Mouse (Mus musculus): Measurements from ENCODE around the gene Snhg11. TPM values are rescaled to one million over a fixed set of nuclear protein-coding genes. Genes with fewer than 3 reads are reported as not detected.

Snhg11 gene
- 100 to 1,000 TPM; 315 to 544 TPM for total RNA-seq (2021)

- peak; percentile 83 to 86 for DNase-seq (ENCODE audit: extremely low spot score in 1 of 2, low spot score in 1 of 2)
These were observed at the start of gene Snhg11 for GRCm38 (mm10) chr2:158375443-158376122. Gene Snhg11 (plus strand): TSS chr2:158375638.

DNA sequence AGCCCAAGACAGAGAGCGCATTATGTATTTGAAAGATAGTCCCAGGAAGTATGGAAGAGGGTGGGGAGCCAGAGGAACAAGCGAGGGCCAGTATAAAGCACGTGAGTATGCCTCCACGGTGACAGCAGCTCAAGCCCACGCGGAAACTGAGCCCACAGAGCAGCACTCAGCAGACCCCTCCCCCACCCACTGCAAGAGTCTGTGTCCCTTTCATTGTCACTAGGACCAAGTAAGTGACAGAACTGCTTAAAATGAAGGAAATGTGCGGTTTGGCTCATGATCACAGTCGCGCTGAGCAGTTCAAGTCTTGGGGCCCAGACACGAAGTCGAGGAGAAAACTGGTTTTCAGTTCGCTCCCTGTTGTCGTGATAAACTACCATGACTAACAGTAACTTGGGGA, 41.1 kb upstream of the Snhg11 start:
- no peak for DNase-seq (ENCODE audit: extremely low spot score in 1 of 2, low spot score in 1 of 2)

DNA sequence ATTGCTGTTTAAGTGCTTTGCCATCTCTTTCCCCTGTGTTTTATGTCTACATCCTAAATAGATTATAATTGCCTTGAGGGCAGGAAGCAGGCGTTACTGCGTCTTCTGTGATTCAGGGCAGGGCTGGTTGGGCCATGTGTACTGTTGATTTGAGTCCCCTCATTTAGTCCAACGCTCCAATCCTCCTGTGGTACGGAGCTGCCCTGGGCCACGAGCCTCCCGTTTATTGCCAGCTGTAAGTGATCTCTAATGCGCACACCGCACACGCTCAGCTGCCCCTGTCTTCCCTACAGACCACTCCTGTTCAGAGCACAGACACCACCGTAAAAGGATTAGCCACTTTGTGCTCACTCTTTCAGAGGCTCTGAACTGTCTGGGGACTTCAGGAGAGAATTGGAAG, 37.7 kb upstream of the Snhg11 start:
- no peak for DNase-seq (ENCODE audit: extremely low spot score in 1 of 2, low spot score in 1 of 2)

DNA sequence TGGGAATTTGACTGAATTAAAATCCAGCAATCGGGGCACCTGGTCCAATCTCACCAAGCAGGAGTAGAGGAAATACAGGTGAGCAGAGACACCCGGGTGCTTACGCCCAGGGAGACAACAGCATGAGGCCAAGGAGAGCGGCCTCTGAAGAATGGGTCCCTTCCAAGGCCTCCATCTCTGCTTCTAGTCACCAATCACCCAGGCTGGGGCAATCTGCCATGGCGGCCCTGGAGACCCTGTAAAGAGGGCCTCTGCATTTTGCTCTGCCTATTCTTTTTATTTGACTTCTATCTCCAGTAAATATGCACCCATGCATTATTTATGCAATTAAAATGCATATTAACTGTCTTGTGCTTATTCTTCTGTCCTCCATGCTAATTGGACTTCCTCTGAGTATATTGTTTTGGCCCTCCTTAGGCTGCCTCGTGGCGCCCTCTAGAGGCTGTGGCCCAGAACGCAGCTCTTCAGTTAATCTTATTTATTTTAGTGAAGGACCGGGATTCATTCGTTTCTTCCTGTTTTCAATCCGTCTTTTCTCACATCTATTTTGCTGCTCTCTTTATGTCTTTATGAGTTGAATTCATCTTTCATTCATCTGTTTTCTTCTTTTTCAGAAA, 35.4 kb upstream of the Snhg11 start:
- peak; percentile 50 to 83 for DNase-seq (ENCODE audit: extremely low spot score in 1 of 2, low spot score in 1 of 2)

GRCm38 (mm10) chr2:158341324-158341723, 34.1 kb upstream of the Snhg11 start:
- DNase-seq (ENCODE audit: extremely low spot score in 1 of 2, low spot score in 1 of 2): no peak

DNA sequence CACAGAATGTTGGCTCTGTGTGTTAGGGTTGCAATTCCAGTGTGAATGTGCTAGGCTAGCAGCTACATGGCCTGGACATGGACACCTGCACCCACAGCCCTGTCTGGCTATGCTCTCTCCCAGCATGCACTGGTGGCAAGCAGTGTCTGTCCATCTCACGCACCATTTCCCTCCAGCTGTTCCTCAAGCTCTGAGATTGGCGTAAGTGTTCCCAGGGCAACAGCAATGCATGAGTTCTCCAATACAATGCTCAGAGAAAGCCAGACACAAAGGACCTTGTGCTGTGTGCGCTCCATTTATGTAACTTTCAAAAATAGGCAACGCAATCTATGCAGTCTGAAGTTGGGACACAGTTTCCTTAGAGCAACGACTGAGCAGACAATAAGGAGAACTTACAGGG, 31.9 kb upstream of the Snhg11 start:
- no peak for DNase-seq (ENCODE audit: extremely low spot score in 1 of 2, low spot score in 1 of 2)

DNA sequence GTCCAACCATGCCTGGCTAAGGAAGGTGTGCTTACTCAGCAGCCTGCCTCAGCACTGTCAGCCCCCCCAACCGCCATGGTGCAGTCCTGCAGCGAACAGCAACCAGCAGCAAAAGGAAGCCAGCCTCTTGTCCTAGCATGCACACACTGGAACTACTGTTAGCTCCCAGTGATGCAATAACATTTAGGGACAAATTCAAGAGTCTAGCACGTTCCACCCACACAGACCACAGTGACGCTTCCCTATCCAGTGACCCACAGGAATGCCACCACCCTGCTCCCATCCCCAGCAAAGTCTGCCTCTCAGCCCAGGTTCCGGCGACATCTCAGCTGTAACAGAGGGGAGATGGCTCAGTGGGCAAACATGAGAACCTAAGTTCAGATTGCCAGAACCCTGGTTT, 29.0 kb upstream of the Snhg11 start:
- no peak for DNase-seq (ENCODE audit: extremely low spot score in 1 of 2, low spot score in 1 of 2)

GRCm38 (mm10) chr2:158347868-158348267, 27.6 kb upstream of the Snhg11 start:
- peak; percentile 68 to 82 for DNase-seq (ENCODE audit: extremely low spot score in 1 of 2, low spot score in 1 of 2)

DNA sequence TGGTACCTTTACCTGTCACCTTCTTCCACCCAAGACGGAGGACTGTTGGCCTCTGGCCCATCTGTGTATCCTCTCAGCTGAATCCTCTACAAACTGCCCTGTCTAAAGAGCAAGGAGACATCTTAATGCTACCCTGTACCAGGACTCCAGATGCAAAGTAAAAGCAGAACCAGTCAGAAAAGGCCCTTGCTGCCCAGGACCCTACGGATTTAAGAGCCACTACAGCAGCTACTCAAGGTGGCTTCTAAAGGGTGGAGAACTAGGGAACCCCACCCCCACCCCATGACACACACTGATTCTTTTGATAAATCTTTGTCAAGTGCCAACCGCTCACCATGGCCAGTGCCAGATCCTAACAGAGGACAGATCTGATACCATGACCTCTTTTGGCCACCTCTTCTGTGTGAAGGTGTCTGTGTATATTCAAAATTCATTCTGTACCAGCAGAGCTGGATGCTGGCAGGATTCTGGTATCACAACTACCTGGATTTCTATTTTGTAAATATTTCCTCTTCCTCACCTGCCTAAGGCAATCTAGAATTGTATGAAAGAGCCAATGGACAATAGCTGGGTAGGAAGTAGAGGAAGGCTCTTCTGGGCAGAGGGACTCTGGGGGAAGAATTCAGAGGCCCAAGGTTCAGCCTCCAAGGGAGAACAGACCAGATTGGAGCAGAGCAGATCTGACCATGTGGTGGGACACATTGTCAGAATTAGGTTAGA, 22.5 kb upstream of the Snhg11 start:
- DNase-seq (ENCODE audit: extremely low spot score in 1 of 2, low spot score in 1 of 2): no peak

GRCm38 (mm10) chr2:158354348-158355114, 20.9 kb upstream of the Snhg11 start:
- no peak for DNase-seq (ENCODE audit: extremely low spot score in 1 of 2, low spot score in 1 of 2)

- no peak for DNase-seq (ENCODE audit: extremely low spot score in 1 of 2, low spot score in 1 of 2)
These were observed 20.2 kb upstream of the Snhg11 start for GRCm38 (mm10) chr2:158355238-158355637.

DNA sequence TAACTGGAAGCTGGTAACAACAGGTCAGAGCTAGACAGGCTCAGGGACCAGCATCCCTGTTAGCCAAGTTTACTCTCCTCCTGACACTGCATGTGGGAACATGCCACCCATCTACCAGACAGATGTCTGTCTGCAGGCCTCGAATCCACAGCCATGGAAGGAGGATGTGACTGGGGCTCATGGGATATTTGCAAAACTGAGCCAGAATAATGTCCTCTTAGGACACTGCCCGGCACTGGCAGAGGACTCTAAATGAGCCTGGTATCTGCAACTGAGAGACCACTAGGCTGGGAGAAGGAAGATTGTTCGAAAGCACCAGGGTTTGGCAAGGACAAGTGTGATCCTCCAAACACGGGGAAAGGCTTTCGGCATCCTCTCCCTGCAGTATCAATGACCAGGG, 19.3 kb upstream of the Snhg11 start:
- DNase-seq (ENCODE audit: extremely low spot score in 1 of 2, low spot score in 1 of 2): no peak

- no peak for DNase-seq (ENCODE audit: extremely low spot score in 1 of 2, low spot score in 1 of 2)
These were observed 15.4 kb upstream of the Snhg11 start for GRCm38 (mm10) chr2:158359757-158360620.

GRCm38 (mm10) chr2:158360873-158361677, 14.4 kb upstream of the Snhg11 start:
- DNase-seq (ENCODE audit: extremely low spot score in 1 of 2, low spot score in 1 of 2): peak; percentile 73 to 84

DNA sequence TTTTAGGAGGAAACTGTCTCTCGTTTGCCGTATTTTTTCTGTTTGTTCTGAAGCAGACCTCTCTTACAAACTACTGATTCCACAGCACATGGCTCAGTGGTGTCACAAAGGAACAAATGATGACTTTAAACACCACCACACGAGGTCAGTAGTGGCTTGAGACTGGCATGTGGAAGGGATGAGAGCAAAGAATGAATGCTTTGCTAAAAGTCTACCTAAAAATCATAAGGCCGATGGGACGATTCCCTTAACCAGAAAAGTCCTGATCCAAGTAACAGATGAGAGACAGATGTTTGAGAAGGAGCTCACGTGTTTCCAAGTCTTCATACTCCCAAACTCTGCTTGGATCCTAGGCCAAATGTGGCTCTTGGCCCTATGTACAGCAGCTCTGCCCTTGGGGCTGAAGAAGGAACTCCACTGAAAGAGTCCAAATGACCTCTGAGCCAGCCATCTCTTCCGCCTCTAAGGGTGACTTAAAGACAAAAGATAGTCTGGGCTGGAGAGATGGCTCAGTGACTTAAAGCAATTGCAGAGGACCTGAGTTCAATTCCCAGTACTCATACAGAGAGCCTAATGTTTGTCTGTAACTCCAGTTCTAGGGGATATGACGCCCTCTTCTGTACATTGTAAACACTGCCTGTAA, 13.6 kb upstream of the Snhg11 start:
- DNase-seq (ENCODE audit: extremely low spot score in 1 of 2, low spot score in 1 of 2): no peak

GRCm38 (mm10) chr2:158364175-158364574, 11.3 kb upstream of the Snhg11 start:
- DNase-seq (ENCODE audit: extremely low spot score in 1 of 2, low spot score in 1 of 2): no peak

- DNase-seq (ENCODE audit: extremely low spot score in 1 of 2, low spot score in 1 of 2): no peak
These were observed 10.2 kb upstream of the Snhg11 start for GRCm38 (mm10) chr2:158365099-158365850.

- DNase-seq (ENCODE audit: extremely low spot score in 1 of 2, low spot score in 1 of 2): no peak
These were observed 7.8 kb upstream of the Snhg11 start for GRCm38 (mm10) chr2:158367654-158368053.
